In the genomic region with DNA sequence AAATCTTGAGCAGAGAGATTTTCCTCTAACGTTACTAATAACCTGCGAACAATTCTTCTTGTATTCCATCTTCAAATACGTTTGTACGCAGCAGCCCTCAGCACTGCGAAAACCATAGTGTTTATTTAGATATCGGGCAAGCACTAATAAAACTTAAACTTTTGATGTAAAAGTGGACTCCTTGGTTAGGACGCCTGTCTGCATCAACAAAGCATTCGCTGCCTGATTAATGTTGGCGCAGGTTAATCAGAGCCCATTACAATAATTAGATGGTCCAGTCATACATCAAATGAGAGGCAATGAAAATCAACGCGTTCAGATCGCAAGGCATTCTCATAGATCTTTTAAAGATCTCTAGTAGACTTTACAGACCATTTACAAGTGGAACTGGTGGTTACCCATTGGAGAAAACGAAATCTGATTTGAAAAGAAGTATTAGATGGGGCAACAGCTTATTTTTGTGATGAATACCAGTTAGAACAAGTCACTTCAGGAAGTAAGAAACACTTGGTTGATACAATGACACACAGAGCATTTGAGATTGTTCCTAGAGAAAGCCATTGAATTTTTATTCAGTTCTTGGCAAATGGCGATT, we compare ENCODE assay signal across 24 mouse cellular contexts. TPM values are rescaled to one million over a fixed set of nuclear protein-coding genes. Genes with fewer than 3 reads are reported as not detected.
DNase-seq lines count a peak whose midpoint lies in the region; ATAC-seq and TF ChIP-seq lines count a peak whose summit lies in the region.
"Had no signal": no experiment of that assay in that cellular context is flagged by ENCODE, and none has a peak within 500 bp of the region (broad histone marks: within the 10 kb centered on the region; RNA-seq: fewer than 3 reads in every experiment).

No protein-coding gene starts in this region.

- no peaks in the 10 kb centered on the region for H3K36me3 ChIP-seq in forebrain, postnatal 0 days (ENCODE audit: insufficient read depth)
- no peaks in the 10 kb centered on the region for H3K36me3 ChIP-seq in forebrain, embryonic 10.5 days (replicated peaks)
- no peaks in the 10 kb centered on the region for H3K36me3 ChIP-seq in hindbrain, embryonic 14.5 days (replicated peaks; ENCODE audit: control insufficient read depth, insufficient read depth)
- no peaks in the 10 kb centered on the region for H3K36me3 ChIP-seq in hindbrain, embryonic 12.5 days
- no peaks in the 10 kb centered on the region for H3K36me3 ChIP-seq in neural tube, embryonic 11.5 days (ENCODE audit: control insufficient read depth, insufficient read depth, low read length)

- TF ChIP-seq POLR2A in brain, embryonic 14.5 days (IDR thresholded peaks at IDR 0.05; ENCODE audit: borderline replicate concordance, extremely low read depth, insufficient read depth, insufficient read length, poor library complexity, severe bottlenecking), result no peak

- peak; percentile 66 for DNase-seq in forebrain, postnatal 0 days
- no peak for DNase-seq in forebrain, embryonic 10.5 days (ENCODE audit: extremely low spot score, low spot score)
- DNase-seq in hindbrain, embryonic 14.5 days (ENCODE audit: low spot score), result peak; percentile 58
- peak; percentile 11 for DNase-seq in neural tube, embryonic 11.5 days (ENCODE audit: low spot score)
- no peak for DNase-seq in neural tube, embryonic 10.5 days (ENCODE audit: extremely low spot score, low spot score)
- DNase-seq in brain, embryonic 14.5 days (ENCODE audit: low read depth), result peak; percentile 57
- DNase-seq: adrenal gland, adult 2 months; adrenal gland, postnatal 14 days; cerebellum, adult 11-12 months; cerebellum, adult 8-10 months; cerebellum, postnatal 36 days; gastrocnemius, postnatal 25 days; heart, adult 2 months had no signal

- no peak overlapping the region for H3K27ac ChIP-seq in forebrain, postnatal 0 days (ENCODE audit: low read depth, low read length)
- no peak overlapping the region for H3K27ac ChIP-seq in forebrain, embryonic 10.5 days
- no peak overlapping the region for H3K27ac ChIP-seq in hindbrain, embryonic 14.5 days
- no peak overlapping the region for H3K27ac ChIP-seq in hindbrain, embryonic 12.5 days
- H3K27ac ChIP-seq in neural tube, embryonic 11.5 days (ENCODE audit: low read depth, low read length), result no peak overlapping the region
- H3K27ac ChIP-seq: heart, adult 2 months had no signal

- H3K4me2 ChIP-seq in forebrain, postnatal 0 days (ENCODE audit: low read depth), result no peak overlapping the region
- H3K4me2 ChIP-seq in hindbrain, embryonic 14.5 days (replicated peaks), result no peak overlapping the region
- no peak overlapping the region for H3K4me2 ChIP-seq in hindbrain, embryonic 12.5 days (replicated peaks)
- H3K4me2 ChIP-seq in neural tube, embryonic 11.5 days (ENCODE audit: low read depth), result no peak overlapping the region
- H3K4me2 ChIP-seq: heart, embryonic 11.5 days had no signal

- peaks cover 67% of the 10 kb centered on the region for H3K27me3 ChIP-seq in forebrain, postnatal 0 days (ENCODE audit: insufficient read depth, low read length)
- peaks cover 99% of the 10 kb centered on the region for H3K27me3 ChIP-seq in forebrain, embryonic 10.5 days (ENCODE audit: poor library complexity, severe bottlenecking)
- H3K27me3 ChIP-seq in hindbrain, embryonic 14.5 days (ENCODE audit: control insufficient read depth, insufficient read depth, low read length), result peaks cover 82% of the 10 kb centered on the region
- H3K27me3 ChIP-seq in hindbrain, embryonic 12.5 days, result peaks cover 69% of the 10 kb centered on the region
- peaks cover 69% of the 10 kb centered on the region for H3K27me3 ChIP-seq in neural tube, embryonic 11.5 days (ENCODE audit: control insufficient read depth, insufficient read depth, low read length)

- no peak overlapping the region for H3K9ac ChIP-seq in forebrain, postnatal 0 days
- no peak overlapping the region for H3K9ac ChIP-seq in hindbrain, embryonic 14.5 days
- no peak overlapping the region for H3K9ac ChIP-seq in hindbrain, embryonic 12.5 days
- no peak overlapping the region for H3K9ac ChIP-seq in neural tube, embryonic 11.5 days (ENCODE audit: low read length)

- WGBS in forebrain, postnatal 0 days, result 10% methylated on average over 14 of the region's 14 CpGs
- 9% methylated on average over 14 of the region's 14 CpGs for WGBS in forebrain, embryonic 10.5 days
- WGBS in hindbrain, embryonic 14.5 days, result 12% methylated on average over 14 of the region's 14 CpGs
- 13% methylated on average over 14 of the region's 14 CpGs for WGBS in hindbrain, embryonic 12.5 days
- WGBS in neural tube, embryonic 11.5 days, result 7% methylated on average over 14 of the region's 14 CpGs

- H3K9me3 ChIP-seq in forebrain, postnatal 0 days (ENCODE audit: low read length), result no peaks in the 10 kb centered on the region
- no peaks in the 10 kb centered on the region for H3K9me3 ChIP-seq in forebrain, embryonic 10.5 days
- no peaks in the 10 kb centered on the region for H3K9me3 ChIP-seq in hindbrain, embryonic 14.5 days (ENCODE audit: control insufficient read depth, low read length)
- H3K9me3 ChIP-seq in hindbrain, embryonic 12.5 days (replicated peaks), result no peaks in the 10 kb centered on the region
- no peaks in the 10 kb centered on the region for H3K9me3 ChIP-seq in neural tube, embryonic 11.5 days (ENCODE audit: control insufficient read depth, low read length)

- no peak overlapping the region for H3K4me3 ChIP-seq in forebrain, postnatal 0 days (ENCODE audit: low read depth, low read length)
- no peak overlapping the region for H3K4me3 ChIP-seq in forebrain, embryonic 10.5 days
- no peak overlapping the region for H3K4me3 ChIP-seq in hindbrain, embryonic 14.5 days (replicated peaks; ENCODE audit: low read length)
- H3K4me3 ChIP-seq in hindbrain, embryonic 12.5 days, result no peak overlapping the region
- no peak overlapping the region for H3K4me3 ChIP-seq in neural tube, embryonic 11.5 days (ENCODE audit: low read depth, low read length)
- H3K4me3 ChIP-seq: heart, adult 2 months had no signal

- 0 out of 2 replicates have a peak, but pooled peaks cover 4% of the 10 kb centered on the region for H3K4me1 ChIP-seq in forebrain, postnatal 0 days (ENCODE audit: insufficient read depth)
- peaks cover 35% of the 10 kb centered on the region for H3K4me1 ChIP-seq in forebrain, embryonic 10.5 days
- H3K4me1 ChIP-seq in hindbrain, embryonic 14.5 days (replicated peaks; ENCODE audit: control insufficient read depth, insufficient read depth, low read length), result peaks cover 5% of the 10 kb centered on the region; the same call in 1 of the 2 replicates
- peaks cover 22% of the 10 kb centered on the region for H3K4me1 ChIP-seq in hindbrain, embryonic 12.5 days
- peaks cover 10% of the 10 kb centered on the region for H3K4me1 ChIP-seq in neural tube, embryonic 11.5 days (ENCODE audit: control insufficient read depth, insufficient read depth, low read length)

- TF ChIP-seq CTCF in forebrain, postnatal 0 days (IDR thresholded peaks at IDR 0.05; ENCODE audit: low read depth), result no peak
- TF ChIP-seq CTCF in brain, embryonic 14.5 days (IDR thresholded peaks at IDR 0.05; ENCODE audit: borderline replicate concordance, extremely low read depth, insufficient read depth, insufficient read length), result no peak

- ATAC-seq in forebrain, postnatal 0 days, result no peak
- no peak for ATAC-seq in hindbrain, embryonic 14.5 days (ENCODE audit: low FRiP score)
- no peak for ATAC-seq in hindbrain, embryonic 12.5 days (ENCODE audit: low FRiP score)
- ATAC-seq in neural tube, embryonic 11.5 days (ENCODE audit: insufficient read depth, low FRiP score, low TSS enrichment), result no peak
- ATAC-seq in inflammation-experienced regulatory T-cells, adult 6 months, result no peak
- ATAC-seq: CD4-positive, CD25-positive, alpha-beta regulatory T cell, adult 4 months; forebrain, embryonic 14.5 days; hindbrain, embryonic 16.5 days; intestine, embryonic 16.5 days had no signal

RNA-seq across cellular contexts. Expression of gene Foxd1, which starts 1.6 kb away (rescaled TPM):
- 2.0 and 2.2 TPM in 2 replicates for total RNA-seq in forebrain, postnatal 0 days (2014; rRNA removed)
- polyA plus RNA-seq in forebrain, postnatal 0 days (2015; fragmentation: Nextera tagmentation; extraction: Ambion mirVana), result 0.62 and 0.86 TPM in 2 replicates
- polyA plus RNA-seq in forebrain, embryonic 10.5 days (2016; fragmentation: Nextera tagmentation; extraction: Ambion mirVana), result 2.9 and 3.1 TPM in 2 replicates
- polyA plus RNA-seq in hindbrain, embryonic 14.5 days (2014; fragmentation: Nextera tagmentation; extraction: Ambion mirVana), result 0.89 and 1.1 TPM in 2 replicates
- polyA plus RNA-seq in hindbrain, embryonic 12.5 days (2016; fragmentation: Nextera tagmentation; extraction: Ambion mirVana), result 7.0 and 9.2 TPM in 2 replicates
- polyA plus RNA-seq in neural tube, embryonic 11.5 days (2014; fragmentation: Nextera tagmentation; extraction: Ambion mirVana), result 5.5 and 7.2 TPM in 2 replicates
- 2.5 and 3.2 TPM in 2 replicates for polyA plus RNA-seq in brain, embryonic 14.5 days (2012; rRNA removed)
- not detected for polyA plus RNA-seq in inflammation-experienced regulatory T-cells, adult 6 months (2017; shearing (Covaris generic))
- total RNA-seq: hematopoietic stem cell, adult 5-6 weeks; MEL had no signal
- polyA plus RNA-seq: CD4-positive, CD25-positive, alpha-beta regulatory T cell, adult 4 months; heart, embryonic 14.5 days; heart, postnatal 0 days; intestine, embryonic 16.5 days had no signal

RNA-seq across cellular contexts. Expression of gene Btf3, which starts 35.7 kb away (rescaled TPM):
- total RNA-seq in forebrain, postnatal 0 days (2014; rRNA removed), result 435 and 523 TPM in 2 replicates
- polyA plus RNA-seq in forebrain, postnatal 0 days (2015; fragmentation: Nextera tagmentation; extraction: Ambion mirVana), result 562 and 667 TPM in 2 replicates
- polyA plus RNA-seq in forebrain, embryonic 10.5 days (2016; fragmentation: Nextera tagmentation; extraction: Ambion mirVana), result 756 and 758 TPM in 2 replicates
- polyA plus RNA-seq in hindbrain, embryonic 14.5 days (2014; fragmentation: Nextera tagmentation; extraction: Ambion mirVana), result 498 and 539 TPM in 2 replicates
- polyA plus RNA-seq in hindbrain, embryonic 12.5 days (2016; fragmentation: Nextera tagmentation; extraction: Ambion mirVana), result 631 and 677 TPM in 2 replicates
- 738 and 767 TPM in 2 replicates for polyA plus RNA-seq in neural tube, embryonic 11.5 days (2014; fragmentation: Nextera tagmentation; extraction: Ambion mirVana)
- polyA plus RNA-seq in brain, embryonic 14.5 days (2012; rRNA removed), result 459 and 601 TPM in 2 replicates
- 100 to 1,000 TPM; 694 to 907 (median 874) TPM for polyA plus RNA-seq in inflammation-experienced regulatory T-cells, adult 6 months (2017; shearing (Covaris generic))

Comparison
In these comparisons a context has a peak if more than half of its experiments do, and no peak if none do; other contexts are left out.
1. DNase-seq: peak in forebrain, postnatal 0 days (single experiment), hindbrain, embryonic 14.5 days (single experiment), neural tube, embryonic 11.5 days (single experiment) and brain, embryonic 14.5 days (single experiment); none in forebrain, embryonic 10.5 days (single experiment) and neural tube, embryonic 10.5 days (single experiment).